In the genomic region with DNA sequence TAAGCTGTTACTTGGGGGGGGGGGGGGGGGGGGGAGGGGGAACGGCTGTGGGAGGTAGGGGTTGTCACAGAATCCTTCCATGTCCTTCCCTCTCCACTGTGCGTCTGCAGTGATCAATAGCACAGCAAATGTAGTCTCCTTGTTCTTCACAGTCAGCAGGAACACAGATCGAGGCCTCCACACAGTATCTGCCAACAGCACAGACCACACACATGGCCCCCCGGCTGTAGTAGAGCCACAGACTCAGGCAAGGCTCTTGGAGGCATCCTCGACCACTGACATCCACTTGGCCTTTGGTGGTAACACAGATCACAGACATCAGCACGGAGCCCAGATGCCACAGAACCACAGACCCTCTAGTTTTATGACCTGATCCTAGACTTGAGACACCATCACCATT, we compare ENCODE assay signal across 17 mouse cellular contexts. TPM values are rescaled to one million over a fixed set of nuclear protein-coding genes. Genes with fewer than 3 reads are reported as not detected.
"Had no signal": no experiment of that assay in that cellular context is flagged by ENCODE, and none has a peak within 500 bp of the region (broad histone marks: within the 10 kb centered on the region; RNA-seq: fewer than 3 reads in every experiment).

No protein-coding gene starts in this region.

RNA-seq across cellular contexts. Expression of a gene that starts 29.0 kb away (rescaled TPM):
- polyA plus RNA-seq: liver, embryonic 11.5 days; liver, embryonic 13.5 days; liver, embryonic 15.5 days; liver, postnatal 0 days; lung, adult 2 months; lung, embryonic 16.5 days; midbrain, embryonic 10.5 days; midbrain, embryonic 15.5 days; spleen, adult 2 months; stomach, embryonic 15.5 days; stomach, postnatal 0 days; thymus, adult 2 months; urinary bladder, adult 2 months had no signal

RNA-seq across cellular contexts. Expression of a gene that starts 47.4 kb away (rescaled TPM):
- total RNA-seq: megakaryocyte, adult 5-6 weeks; megakaryocyte-erythroid progenitor cell, adult 5-6 weeks; neutrophil, adult 5-6 weeks had no signal
- polyA plus RNA-seq: liver, embryonic 11.5 days; liver, embryonic 13.5 days; liver, embryonic 15.5 days; liver, postnatal 0 days; lung, adult 2 months; lung, embryonic 16.5 days; midbrain, embryonic 10.5 days; midbrain, embryonic 15.5 days; spleen, adult 2 months; stomach, embryonic 15.5 days; stomach, postnatal 0 days; testis, adult 2 months; thymus, adult 2 months; urinary bladder, adult 2 months had no signal

RNA-seq across cellular contexts. Expression of a gene that starts 58.4 kb away (rescaled TPM):
- total RNA-seq: megakaryocyte, adult 5-6 weeks; megakaryocyte-erythroid progenitor cell, adult 5-6 weeks; neutrophil, adult 5-6 weeks had no signal
- polyA plus RNA-seq: liver, embryonic 11.5 days; liver, embryonic 13.5 days; liver, embryonic 15.5 days; liver, postnatal 0 days; lung, adult 2 months; lung, embryonic 16.5 days; midbrain, embryonic 10.5 days; midbrain, embryonic 15.5 days; spleen, adult 2 months; stomach, embryonic 15.5 days; stomach, postnatal 0 days; testis, adult 2 months; thymus, adult 2 months; urinary bladder, adult 2 months had no signal
